Mouse (Mus musculus): ENCODE results near the gene Nvl. TPM values are rescaled to one million over a fixed set of nuclear protein-coding genes. Genes with fewer than 3 reads are reported as not detected.

Nvl gene
- total RNA-seq, 2 experiments from 2014 or later, result 15.8 to 18.8 TPM

DNA sequence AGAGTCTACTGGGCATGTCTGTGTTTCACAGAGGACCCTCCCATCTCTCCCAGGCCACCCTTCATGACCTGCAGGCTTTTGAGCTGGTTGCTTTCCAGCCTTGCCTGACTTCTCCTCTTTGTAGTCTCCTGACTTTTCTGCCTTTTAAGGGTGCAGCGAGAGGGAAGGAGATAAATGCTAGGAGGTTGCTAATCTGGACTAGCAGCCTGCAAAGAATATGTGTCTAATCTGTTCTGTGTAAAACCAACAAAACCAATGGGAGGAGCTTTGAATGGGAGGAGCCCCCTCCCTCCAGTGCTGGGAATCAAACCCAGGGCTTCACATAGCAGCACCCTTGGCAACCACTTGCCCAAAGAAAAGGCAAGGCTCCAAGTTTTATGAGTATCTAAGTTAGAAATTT lies 75.7 kb downstream of the Nvl start:
- no peak for DNase-seq

DNA sequence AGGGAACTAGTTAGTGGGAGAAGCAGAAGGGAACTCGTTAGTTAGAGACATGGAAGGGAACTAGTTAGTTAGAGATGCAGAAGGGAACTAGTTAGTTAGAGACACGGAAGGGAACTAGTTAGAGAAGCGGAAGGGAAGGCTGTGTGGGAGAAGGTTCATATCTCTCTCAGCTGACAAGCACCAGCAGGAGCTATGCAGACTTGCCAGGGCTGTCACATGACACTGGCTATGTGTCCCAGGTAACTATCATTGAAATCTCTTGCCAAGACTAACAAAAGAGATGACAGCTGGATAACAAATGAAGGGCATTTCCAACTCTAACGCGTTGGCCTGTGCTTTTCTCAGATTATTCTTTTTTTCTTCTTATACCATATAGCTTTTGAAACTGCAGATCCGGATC lies 79.4 kb downstream of the Nvl start:
- peak in 1 of 2 experiments; percentile 8 for DNase-seq

DNA sequence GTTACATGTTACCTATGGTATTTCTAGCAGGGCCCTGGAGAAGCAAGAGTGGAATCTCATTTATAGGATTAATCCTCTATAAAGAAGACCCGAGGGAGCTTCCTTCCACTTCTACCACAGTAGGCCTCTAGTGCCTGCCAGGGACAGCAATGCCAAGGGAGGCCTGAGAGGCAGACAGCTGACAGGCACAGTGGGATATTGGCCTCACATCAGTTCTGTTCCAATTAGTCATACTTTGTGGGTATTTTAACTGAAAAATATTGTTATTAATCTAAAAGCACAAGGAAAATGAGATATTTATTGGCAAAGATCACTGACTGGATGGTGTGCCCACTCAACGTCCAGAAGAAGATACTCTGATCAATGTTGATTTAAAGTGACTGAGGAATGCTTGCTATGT lies 80.0 kb downstream of the Nvl start:
- no peak for DNase-seq

DNA sequence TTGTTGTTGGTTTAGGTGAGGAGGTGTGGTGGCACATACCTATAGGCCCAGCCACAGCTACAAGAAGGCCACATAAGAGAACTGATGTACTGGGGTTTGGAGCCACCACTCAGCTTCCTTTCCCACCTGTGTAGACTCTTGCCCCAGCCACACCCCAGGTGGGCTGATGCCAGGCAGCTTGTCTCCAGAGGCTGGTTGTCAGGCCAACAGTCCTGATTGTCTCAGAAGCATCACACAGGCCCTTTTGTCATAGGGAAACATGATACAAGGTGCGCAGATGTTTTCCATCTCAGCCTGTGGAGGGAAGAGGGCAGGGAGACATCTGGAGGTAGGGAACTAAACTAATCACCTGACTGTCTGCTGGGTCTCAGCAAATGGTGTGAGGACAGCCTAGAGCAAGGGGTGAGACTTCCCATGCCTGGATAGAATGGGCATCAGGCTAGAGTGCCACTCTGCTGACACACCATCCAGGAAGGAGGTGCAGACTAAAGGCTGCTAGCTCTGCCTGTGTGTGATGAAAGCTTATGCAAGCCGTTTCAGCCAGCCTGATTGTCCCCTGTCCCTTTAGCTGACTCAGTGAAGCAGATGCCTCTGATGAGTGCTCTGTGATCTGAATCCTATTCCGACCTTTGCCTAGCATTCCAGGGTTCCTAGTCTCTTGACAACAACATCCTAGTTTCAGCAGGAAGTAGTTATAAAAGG lies 82.1 kb downstream of the Nvl start:
- DNase-seq, result no peak

DNA sequence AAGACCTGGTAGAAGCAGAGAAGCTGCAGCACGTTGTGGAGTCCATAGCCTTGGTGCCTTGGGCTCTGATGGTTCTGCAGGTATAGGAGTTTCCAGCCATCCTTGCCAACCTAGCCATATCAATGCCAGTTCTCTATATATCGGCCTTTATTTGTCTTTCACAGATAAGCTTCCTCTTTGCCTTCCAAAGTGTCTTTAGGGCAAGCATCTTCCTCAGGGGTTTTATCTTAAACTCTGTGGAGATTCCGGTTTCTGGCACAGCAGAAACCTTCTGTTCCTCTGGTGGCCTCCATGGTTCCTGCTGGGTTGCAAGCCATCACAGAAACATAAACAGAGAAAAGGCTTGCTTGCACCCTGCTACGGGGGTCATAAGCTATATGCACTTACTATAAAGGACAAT lies 91.1 kb downstream of the Nvl start:
- DNase-seq, result no peak

DNA sequence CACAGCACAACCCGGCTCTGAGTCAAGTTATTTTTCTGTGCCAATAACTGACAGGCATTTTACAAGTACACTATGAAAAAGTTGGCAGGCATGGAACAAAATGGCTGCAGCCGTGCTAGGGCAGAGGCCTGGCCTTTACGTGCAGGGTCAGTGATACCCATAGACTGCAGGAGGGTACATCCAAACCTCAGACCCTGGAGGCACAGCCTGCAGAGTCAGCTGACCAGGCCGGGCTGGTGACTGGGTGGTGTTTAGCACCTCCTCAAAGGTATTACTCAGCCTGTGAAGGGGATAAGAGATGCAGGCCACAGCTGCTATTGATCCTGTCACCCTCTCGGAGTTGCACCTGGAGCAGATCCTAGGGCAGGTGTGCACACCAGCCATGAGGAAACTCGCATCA lies 93.1 kb downstream of the Nvl start, which contains the start of gene 9130409I23Rik:
Gene 9130409I23Rik (plus strand): TSS at position 301 of the 400 bp plus-strand sequence.
- no peak for DNase-seq

DNA sequence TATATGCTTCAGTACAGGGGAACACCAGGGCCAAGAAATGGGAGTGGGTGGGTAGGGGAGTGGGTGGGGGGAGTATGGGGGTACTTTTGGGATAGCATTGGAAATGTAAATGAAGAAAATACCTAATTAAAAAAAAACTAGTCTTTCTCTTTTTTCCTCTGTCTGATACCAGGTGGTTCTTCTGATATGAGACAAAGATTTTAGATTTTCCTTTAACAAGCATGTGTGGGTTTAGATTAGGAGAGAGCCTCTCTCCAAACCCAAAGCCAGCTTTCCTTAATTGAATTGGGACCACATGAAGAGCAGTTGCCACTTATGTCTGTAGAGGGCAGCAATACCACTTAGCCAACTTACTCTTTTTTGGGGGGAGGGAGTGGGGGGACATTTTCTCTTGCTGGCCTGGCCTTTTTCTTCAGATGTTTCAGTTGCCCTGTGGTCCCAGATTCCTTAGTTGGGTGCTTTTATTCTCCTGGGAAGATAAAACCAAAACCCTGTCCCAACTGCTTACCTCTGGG lies 94.6 kb downstream of the Nvl start:
- no peak for DNase-seq

DNA sequence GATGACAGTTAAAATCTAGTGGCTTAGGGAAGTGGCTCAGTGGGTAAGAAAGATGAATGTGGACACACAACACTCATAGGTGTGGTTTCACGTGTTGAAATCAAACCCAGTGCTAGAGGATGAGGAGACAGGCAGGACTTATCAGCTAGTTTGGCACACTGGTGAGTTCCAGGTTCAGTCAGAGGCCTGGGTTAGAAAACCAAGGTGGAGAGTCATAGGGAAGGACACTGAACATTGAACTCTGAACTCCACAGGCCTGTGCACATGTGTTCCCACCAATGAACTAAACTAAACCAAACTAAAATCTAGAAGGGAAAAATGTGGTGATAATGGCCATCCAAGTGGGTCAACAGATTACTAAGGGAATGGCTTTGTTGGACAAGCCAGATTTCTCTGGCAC lies 96.5 kb downstream of the Nvl start:
- no peak for DNase-seq

DNA sequence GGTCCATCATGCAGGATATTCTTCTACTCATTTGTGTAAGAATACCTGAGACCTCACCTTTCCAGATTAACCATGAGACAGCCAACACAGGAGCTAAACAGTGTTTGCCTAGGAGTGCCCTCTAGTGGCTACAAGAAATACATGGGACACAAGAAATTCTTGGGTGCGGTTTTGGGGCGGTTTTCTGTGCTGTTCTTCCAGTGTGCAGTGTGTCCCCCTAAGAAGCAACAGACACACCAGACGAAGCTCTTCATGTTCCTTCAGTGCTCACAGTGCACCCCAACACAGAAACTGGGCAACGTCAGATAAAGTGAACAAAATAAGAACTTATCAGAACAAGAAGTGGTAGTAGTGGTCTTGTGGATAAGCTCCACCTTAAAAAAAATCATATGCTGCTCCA lies 104.4 kb downstream of the Nvl start:
- no peak for DNase-seq

DNA sequence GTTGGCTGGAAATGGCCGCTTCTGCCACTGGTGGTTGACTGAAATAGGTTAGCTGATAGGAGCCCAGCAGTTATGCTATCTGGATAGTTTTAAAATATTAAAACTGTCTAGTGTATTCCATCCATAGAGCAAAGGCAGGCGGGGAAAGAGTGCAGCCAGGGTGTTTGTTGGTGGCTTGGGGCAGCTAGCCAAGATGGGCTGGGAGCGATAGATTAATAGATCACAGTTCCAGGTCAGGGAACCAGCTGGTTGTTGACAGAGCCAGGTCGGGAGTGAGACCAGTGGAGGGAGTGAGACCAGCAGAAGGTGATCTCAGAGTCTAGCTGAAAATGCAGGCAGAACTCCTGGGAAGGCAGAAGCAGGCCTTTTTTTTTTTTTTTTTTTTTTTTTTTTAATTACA lies 106.4 kb downstream of the Nvl start:
- DNase-seq, result peak; percentile 38 to 43

Other genes with a start within 250 kb of the Nvl start
- gene Pycr2, start 239.9 kb downstream of the Nvl start, total RNA-seq (2021), result 10 to 100 TPM; 42.9 to 45.6 TPM
- 1 to 10 TPM; 3.4 to 9.0 TPM for gene Lefty1, start 209.2 kb downstream of the Nvl start, total RNA-seq (2021)
- 10 to 100 TPM; 52.6 to 80.8 TPM for gene Tmem63a, start 201.9 kb downstream of the Nvl start, total RNA-seq (2021)
- gene Ephx1, start 123.3 kb downstream of the Nvl start, total RNA-seq (2021), result 100 to 1,000 TPM; 139 to 160 TPM
- gene 9130409I23Rik, start 93.0 kb downstream of the Nvl start, total RNA-seq (2021), result not detected
- gene Cnih4, start 489 bp upstream of the Nvl start, total RNA-seq (2021), result 10 to 100 TPM; 46.1 to 60.5 TPM
- 100 to 1,000 TPM; 139 to 142 TPM for gene Wdr26, start 67.8 kb upstream of the Nvl start, total RNA-seq (2021)
- gene Cnih3, start 208.4 kb upstream of the Nvl start, total RNA-seq (2021), result not detected

Data from adrenal gland, postnatal 36 days (tissue).